Mouse (Mus musculus) bone marrow macrophage, adult 2 months (primary cell): Measurements from ENCODE around the gene Stab1. TPM values are rescaled to one million over a fixed set of nuclear protein-coding genes. Genes with fewer than 3 reads are reported as not detected.

ENCODE experiments used
- H3K27ac ChIP-seq: 2 replicates; pipeline ENCODE4 v1.5.1; 2012; ENCODE audit warnings: low read depth, low read length; ENCODE audit not compliant: insufficient read depth
- H3K4me1 ChIP-seq: 2 replicates; pipeline ENCODE4 v1.6.1; 2012; ENCODE audit warnings: low read length; ENCODE audit not compliant: control insufficient read depth, insufficient read depth
- H3K4me3 ChIP-seq: 2 replicates; pipeline ENCODE4 v1.5.1; 2012; ENCODE audit warnings: mild to moderate bottlenecking, low read length, moderate library complexity; ENCODE audit not compliant: insufficient read depth
- CTCF ChIP-seq: IDR thresholded peaks from 2 replicates; pipeline ENCODE4 v1.5.1; 2012; ENCODE audit warnings: low read depth, mild to moderate bottlenecking, low read length, moderate library complexity
- POLR2A ChIP-seq: IDR thresholded peaks from 2 replicates; pipeline ENCODE4 v1.6.1; 2012; ENCODE audit warnings: mild to moderate bottlenecking, low read depth, low read length, borderline replicate concordance
- polyA plus RNA-seq: library from polyadenylated mRNA; stranded (reverse); fragments of >200 nt; gene quantifications from 2 replicates; pipeline ENCODE4 v1.2.4, GENCODE M21; 2012; ENCODE audit not compliant: missing spikeins, insufficient read depth, insufficient read length

The Stab1 gene
- polyA plus RNA-seq, 1 experiment, result 1,445 TPM

- peaks cover 61% of the 10 kb centered on the region for H3K4me1 ChIP-seq
- peak overlapping the region; percentile 74 for H3K27ac ChIP-seq
- no peak overlapping the region for H3K4me3 ChIP-seq
- TF ChIP-seq CTCF (no peak), POLR2A (no peak)
These were observed 27.1 kb upstream of the Stab1 start for GRCm38 (mm10) chr14:31195521-31195920.

GRCm38 (mm10) chr14:31194891-31195513, 26.6 kb upstream of the Stab1 start:
- Histone ChIP-seq H3K4me3 (no peak overlapping the region), H3K27ac (peak overlapping the region; percentile 74), H3K4me1 (peaks cover 66% of the 10 kb centered on the region)
- no peak for TF ChIP-seq CTCF
- no peak for TF ChIP-seq POLR2A

- H3K4me3 ChIP-seq, result no peak overlapping the region
- no peak for TF ChIP-seq CTCF
- no peak for TF ChIP-seq POLR2A
- peak overlapping the region; percentile 74 for H3K27ac ChIP-seq
- H3K4me1 ChIP-seq, result peaks cover 71% of the 10 kb centered on the region
These were observed 26.0 kb upstream of the Stab1 start for GRCm38 (mm10) chr14:31194441-31194840.

GRCm38 (mm10) chr14:31193791-31194190, 25.4 kb upstream of the Stab1 start:
- TF ChIP-seq CTCF (no peak), POLR2A (no peak)
- Histone ChIP-seq H3K4me3 (no peak overlapping the region), H3K4me1 (peaks cover 73% of the 10 kb centered on the region), H3K27ac (peak overlapping the region; percentile 24)

GRCm38 (mm10) chr14:31191936-31192335, 23.5 kb upstream of the Stab1 start:
- Histone ChIP-seq H3K4me1 (peaks cover 84% of the 10 kb centered on the region), H3K27ac (no peak overlapping the region), H3K4me3 (no peak overlapping the region)
- TF ChIP-seq CTCF (no peak), POLR2A (no peak)

- H3K27ac ChIP-seq, result peak overlapping the region; percentile 100
- H3K4me3 ChIP-seq, result no peak overlapping the region
- peaks cover 91% of the 10 kb centered on the region for H3K4me1 ChIP-seq
- TF ChIP-seq POLR2A, result no peak
- TF ChIP-seq CTCF, result no peak
These were observed 20.9 kb upstream of the Stab1 start for GRCm38 (mm10) chr14:31189348-31189747.

GRCm38 (mm10) chr14:31188771-31189181, 20.3 kb upstream of the Stab1 start:
- Histone ChIP-seq H3K27ac (peak overlapping the region; percentile 100), H3K4me3 (no peak overlapping the region), H3K4me1 (peaks cover 90% of the 10 kb centered on the region)
- TF ChIP-seq POLR2A (no peak), CTCF (no peak)

GRCm38 (mm10) chr14:31186656-31187055, 18.2 kb upstream of the Stab1 start:
- peak overlapping the region; percentile 98 for H3K27ac ChIP-seq
- H3K4me1 ChIP-seq, result peaks cover 90% of the 10 kb centered on the region
- H3K4me3 ChIP-seq, result no peak overlapping the region
- TF ChIP-seq POLR2A, result no peak
- no peak for TF ChIP-seq CTCF

- TF ChIP-seq POLR2A, result no peak
- H3K4me3 ChIP-seq, result no peak overlapping the region
- H3K27ac ChIP-seq, result peak overlapping the region; percentile 93
- H3K4me1 ChIP-seq, result peaks cover 73% of the 10 kb centered on the region
These were observed 15.8 kb upstream of the Stab1 start for GRCm38 (mm10) chr14:31184195-31184594.

- H3K4me1 ChIP-seq, result peaks cover 69% of the 10 kb centered on the region
- no peak overlapping the region for H3K4me3 ChIP-seq
- no peak for TF ChIP-seq CTCF
- no peak for TF ChIP-seq POLR2A
- H3K27ac ChIP-seq, result peak overlapping the region; percentile 93
These were observed 15.1 kb upstream of the Stab1 start for GRCm38 (mm10) chr14:31183541-31183940.
